Mouse (Mus musculus): ENCODE measurements around the gene Syt1. TPM values are rescaled to one million over a fixed set of nuclear protein-coding genes. Genes with fewer than 3 reads are reported as not detected.

Gene Syt1
- polyA plus RNA-seq, 1 experiment: 0.27 TPM

DNA sequence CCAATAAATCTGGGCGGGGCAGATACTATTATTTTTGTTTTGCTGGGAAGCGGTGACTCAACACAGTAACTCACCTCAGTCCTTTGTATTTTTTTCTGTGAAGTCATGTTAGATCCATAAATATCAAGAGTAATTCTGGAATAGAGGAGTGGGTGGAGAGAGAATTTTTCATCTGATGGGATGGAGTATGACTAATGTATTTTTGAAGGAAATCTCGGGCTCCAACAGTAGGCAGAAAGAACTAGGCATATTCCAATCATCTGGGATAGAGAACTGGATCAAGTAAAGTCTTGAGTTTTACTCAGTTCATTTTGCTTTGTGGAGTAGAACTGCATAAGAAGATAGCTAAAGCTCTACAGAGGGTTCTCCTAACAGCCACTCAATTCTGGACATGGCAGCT, 465.1 kb downstream of the Syt1 start:
- H3K4me1 ChIP-seq (ENCODE audit: control insufficient read depth, insufficient read depth, low read length): no peaks in the 10 kb centered on the region; the same call in 1 of the 2 replicates
- no peak overlapping the region for H3K4me3 ChIP-seq (ENCODE audit: control insufficient read depth, low read depth, low read length)
- TF ChIP-seq POLR2A (IDR thresholded peaks at IDR 0.05; ENCODE audit: control insufficient read depth, low read depth, low read length) (no peak), CTCF (IDR thresholded peaks at IDR 0.05; ENCODE audit: control insufficient read depth, insufficient read depth, insufficient replicate concordance, low read depth, low read length) (no peak)
- no peaks in the 10 kb centered on the region for H3K36me3 ChIP-seq (ENCODE audit: control insufficient read depth, insufficient read depth, low read length)
- H3K27me3 ChIP-seq (ENCODE audit: control insufficient read depth, insufficient read depth, low read length): no peaks in the 10 kb centered on the region
- H3K27ac ChIP-seq (ENCODE audit: control insufficient read depth, insufficient read depth, low read depth, low read length): no peak overlapping the region

DNA sequence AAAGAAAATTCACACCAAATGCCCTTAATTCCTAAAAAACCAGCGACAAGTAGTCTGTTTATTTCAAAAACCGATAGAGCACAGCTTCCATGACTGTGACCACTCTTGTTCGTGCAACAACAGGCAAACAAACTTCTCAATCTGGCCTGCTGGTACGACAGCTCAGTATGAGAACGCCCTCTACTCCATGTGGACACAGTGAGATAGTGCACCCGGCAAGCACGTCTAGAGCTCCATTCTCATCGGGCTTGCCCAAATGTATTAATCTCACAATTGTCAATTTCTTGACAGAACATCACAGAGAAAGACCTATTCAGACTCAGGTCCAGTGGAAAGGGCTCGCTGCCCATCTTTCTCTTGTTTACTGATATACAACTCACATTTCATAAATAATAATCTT, 469.2 kb downstream of the Syt1 start:
- H3K27ac ChIP-seq (ENCODE audit: control insufficient read depth, insufficient read depth, low read depth, low read length): no peak overlapping the region
- no peak overlapping the region for H3K4me3 ChIP-seq (ENCODE audit: control insufficient read depth, low read depth, low read length)
- H3K4me1 ChIP-seq (ENCODE audit: control insufficient read depth, insufficient read depth, low read length): no peaks in the 10 kb centered on the region; the same call in 1 of the 2 replicates
- no peaks in the 10 kb centered on the region for H3K27me3 ChIP-seq (ENCODE audit: control insufficient read depth, insufficient read depth, low read length)
- no peaks in the 10 kb centered on the region for H3K36me3 ChIP-seq (ENCODE audit: control insufficient read depth, insufficient read depth, low read length)
- TF ChIP-seq CTCF (IDR thresholded peaks at IDR 0.05; ENCODE audit: control insufficient read depth, insufficient read depth, insufficient replicate concordance, low read depth, low read length) (no peak), POLR2A (IDR thresholded peaks at IDR 0.05; ENCODE audit: control insufficient read depth, low read depth, low read length) (no peak)

DNA sequence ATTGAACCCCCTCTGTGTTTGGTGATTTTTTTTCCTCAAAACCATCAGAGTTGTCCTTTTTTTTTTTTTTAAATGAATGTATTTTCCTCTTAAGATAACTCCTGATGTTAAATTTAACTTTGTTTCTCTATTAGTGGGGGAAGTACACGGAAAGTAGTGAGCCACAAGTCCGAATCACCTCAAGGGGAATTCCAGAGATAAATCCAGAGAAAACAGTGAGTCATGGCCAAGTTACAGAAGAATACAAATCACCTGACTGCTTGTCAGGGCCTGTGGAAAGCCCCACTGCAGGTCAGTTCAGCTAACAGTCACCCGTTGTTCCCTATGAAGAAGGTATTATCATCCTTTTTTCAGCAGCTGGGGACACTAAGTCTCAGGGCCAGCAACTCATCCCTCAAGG, 472.2 kb downstream of the Syt1 start:
- Histone ChIP-seq H3K27me3 (ENCODE audit: control insufficient read depth, insufficient read depth, low read length) (no peaks in the 10 kb centered on the region), H3K4me3 (ENCODE audit: control insufficient read depth, low read depth, low read length) (no peak overlapping the region), H3K27ac (ENCODE audit: control insufficient read depth, insufficient read depth, low read depth, low read length) (no peak overlapping the region), H3K36me3 (ENCODE audit: control insufficient read depth, insufficient read depth, low read length) (no peaks in the 10 kb centered on the region), H3K4me1 (ENCODE audit: control insufficient read depth, insufficient read depth, low read length) (no peaks in the 10 kb centered on the region)
- TF ChIP-seq CTCF (IDR thresholded peaks at IDR 0.05; ENCODE audit: control insufficient read depth, insufficient read depth, insufficient replicate concordance, low read depth, low read length) (no peak), POLR2A (IDR thresholded peaks at IDR 0.05; ENCODE audit: control insufficient read depth, low read depth, low read length) (no peak)

DNA sequence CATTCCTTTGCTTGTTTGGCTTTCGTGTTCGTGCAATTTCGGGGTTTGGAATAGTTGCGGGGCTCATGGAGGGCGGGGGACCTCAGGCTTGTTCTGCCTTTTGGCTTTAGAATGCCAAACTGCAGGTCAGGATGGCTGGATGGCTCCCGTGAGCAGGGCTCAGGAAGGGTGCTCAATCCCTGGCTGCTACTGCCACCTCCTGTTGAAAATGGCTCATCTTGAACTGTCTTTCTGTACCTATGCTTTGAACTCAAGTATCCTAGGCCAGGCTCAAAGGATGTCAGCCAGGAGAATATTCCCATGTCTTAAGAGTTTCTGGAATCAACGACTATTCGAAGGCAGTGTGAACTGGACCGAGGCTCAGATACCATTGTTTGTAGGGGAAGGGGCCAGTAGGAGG, 473.1 kb downstream of the Syt1 start:
- TF ChIP-seq POLR2A (IDR thresholded peaks at IDR 0.05; ENCODE audit: control insufficient read depth, low read depth, low read length) (no peak), CTCF (IDR thresholded peaks at IDR 0.05; ENCODE audit: control insufficient read depth, insufficient read depth, insufficient replicate concordance, low read depth, low read length) (peak; percentile 45; the same call in 1 of the 2 replicates)
- H3K27me3 ChIP-seq (ENCODE audit: control insufficient read depth, insufficient read depth, low read length): no peaks in the 10 kb centered on the region
- no peak overlapping the region for H3K27ac ChIP-seq (ENCODE audit: control insufficient read depth, insufficient read depth, low read depth, low read length)
- H3K4me3 ChIP-seq (ENCODE audit: control insufficient read depth, low read depth, low read length): no peak overlapping the region
- H3K4me1 ChIP-seq (ENCODE audit: control insufficient read depth, insufficient read depth, low read length): no peaks in the 10 kb centered on the region
- no peaks in the 10 kb centered on the region for H3K36me3 ChIP-seq (ENCODE audit: control insufficient read depth, insufficient read depth, low read length)

DNA sequence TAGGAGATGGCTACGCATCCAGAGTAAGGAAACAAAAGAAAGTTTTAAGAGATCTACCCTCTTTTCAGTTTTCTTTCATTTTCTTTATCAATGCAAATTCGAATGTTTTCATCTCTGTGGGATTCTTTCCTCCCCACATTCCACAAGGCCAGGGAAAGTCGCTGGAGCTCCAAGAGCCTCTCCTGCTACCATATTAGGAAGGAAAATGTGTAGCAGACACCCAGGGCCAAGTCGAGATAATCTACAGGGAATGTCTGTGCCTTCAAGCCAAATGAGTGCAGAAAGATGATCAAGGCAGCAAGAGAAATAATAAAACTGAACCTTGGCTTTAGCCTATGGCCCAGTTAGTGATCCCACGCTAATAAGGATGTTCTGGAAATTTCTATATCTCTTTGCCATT, 474.9 kb downstream of the Syt1 start:
- no peaks in the 10 kb centered on the region for H3K36me3 ChIP-seq (ENCODE audit: control insufficient read depth, insufficient read depth, low read length)
- TF ChIP-seq CTCF (IDR thresholded peaks at IDR 0.05; ENCODE audit: control insufficient read depth, insufficient read depth, insufficient replicate concordance, low read depth, low read length) (no peak), POLR2A (IDR thresholded peaks at IDR 0.05; ENCODE audit: control insufficient read depth, low read depth, low read length) (no peak)

DNA sequence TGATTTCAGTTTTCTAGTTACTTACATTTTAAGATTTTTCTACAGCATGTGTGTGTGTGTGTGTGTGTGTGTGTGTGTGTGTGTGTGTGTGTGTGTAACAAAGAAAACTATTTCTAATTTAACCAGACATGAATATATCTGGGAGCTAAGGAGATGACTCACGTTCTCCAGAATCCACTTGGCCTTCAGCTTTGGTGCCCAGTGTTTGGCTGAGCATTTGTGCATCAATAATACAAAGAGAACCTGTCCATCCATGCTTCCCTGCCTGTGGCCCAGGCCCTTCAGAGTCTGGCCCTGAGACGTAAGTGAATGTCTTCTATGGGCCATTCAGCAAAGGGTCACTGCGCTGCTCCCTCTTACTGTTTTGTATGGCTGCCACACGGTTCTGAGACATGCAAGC, 476.7 kb downstream of the Syt1 start:
- Histone ChIP-seq H3K4me3 (ENCODE audit: control insufficient read depth, low read depth, low read length) (no peak overlapping the region), H3K4me1 (ENCODE audit: control insufficient read depth, insufficient read depth, low read length) (peaks cover 1% of the 10 kb centered on the region), H3K27ac (ENCODE audit: control insufficient read depth, insufficient read depth, low read depth, low read length) (no peak overlapping the region), H3K36me3 (ENCODE audit: control insufficient read depth, insufficient read depth, low read length) (no peaks in the 10 kb centered on the region), H3K27me3 (ENCODE audit: control insufficient read depth, insufficient read depth, low read length) (no peaks in the 10 kb centered on the region)
- no peak for TF ChIP-seq CTCF (IDR thresholded peaks at IDR 0.05; ENCODE audit: control insufficient read depth, insufficient read depth, insufficient replicate concordance, low read depth, low read length)
- no peak for TF ChIP-seq POLR2A (IDR thresholded peaks at IDR 0.05; ENCODE audit: control insufficient read depth, low read depth, low read length)

More for the DNA sequence above, 474.9 kb downstream of the Syt1 start:
- no peaks in the 10 kb centered on the region for H3K4me1 ChIP-seq (ENCODE audit: control insufficient read depth, insufficient read depth, low read length)
- H3K27ac ChIP-seq (ENCODE audit: control insufficient read depth, insufficient read depth, low read depth, low read length): no peak overlapping the region
- no peaks in the 10 kb centered on the region for H3K27me3 ChIP-seq (ENCODE audit: control insufficient read depth, insufficient read depth, low read length)
- no peak overlapping the region for H3K4me3 ChIP-seq (ENCODE audit: control insufficient read depth, low read depth, low read length)

DNA sequence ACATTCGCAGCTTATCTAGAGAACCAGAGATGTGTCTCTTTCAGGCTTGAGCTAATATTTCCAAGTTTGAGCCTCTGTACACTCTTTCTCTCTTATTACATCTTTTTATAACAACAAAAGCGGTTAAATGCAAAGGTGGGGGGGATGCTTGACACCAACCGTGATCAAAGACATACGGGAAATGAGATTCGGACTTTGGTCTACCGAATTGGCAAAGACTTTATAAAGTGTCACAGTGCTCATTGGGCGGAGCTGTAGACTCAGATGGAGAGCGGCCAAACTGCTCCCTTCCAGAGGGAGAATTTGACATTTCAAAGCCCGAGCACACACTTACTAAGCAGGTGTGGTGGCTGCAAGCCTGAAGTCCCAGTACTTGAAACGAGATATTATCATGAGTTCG, 477.9 kb downstream of the Syt1 start:
- TF ChIP-seq CTCF (IDR thresholded peaks at IDR 0.05; ENCODE audit: control insufficient read depth, insufficient read depth, insufficient replicate concordance, low read depth, low read length) (no peak), POLR2A (IDR thresholded peaks at IDR 0.05; ENCODE audit: control insufficient read depth, low read depth, low read length) (no peak)
- H3K4me3 ChIP-seq (ENCODE audit: control insufficient read depth, low read depth, low read length): no peak overlapping the region
- peaks cover 4% of the 10 kb centered on the region for H3K4me1 ChIP-seq (ENCODE audit: control insufficient read depth, insufficient read depth, low read length)
- H3K36me3 ChIP-seq (ENCODE audit: control insufficient read depth, insufficient read depth, low read length): no peaks in the 10 kb centered on the region
- H3K27me3 ChIP-seq (ENCODE audit: control insufficient read depth, insufficient read depth, low read length): no peaks in the 10 kb centered on the region
- H3K27ac ChIP-seq (ENCODE audit: control insufficient read depth, insufficient read depth, low read depth, low read length): no peak overlapping the region

DNA sequence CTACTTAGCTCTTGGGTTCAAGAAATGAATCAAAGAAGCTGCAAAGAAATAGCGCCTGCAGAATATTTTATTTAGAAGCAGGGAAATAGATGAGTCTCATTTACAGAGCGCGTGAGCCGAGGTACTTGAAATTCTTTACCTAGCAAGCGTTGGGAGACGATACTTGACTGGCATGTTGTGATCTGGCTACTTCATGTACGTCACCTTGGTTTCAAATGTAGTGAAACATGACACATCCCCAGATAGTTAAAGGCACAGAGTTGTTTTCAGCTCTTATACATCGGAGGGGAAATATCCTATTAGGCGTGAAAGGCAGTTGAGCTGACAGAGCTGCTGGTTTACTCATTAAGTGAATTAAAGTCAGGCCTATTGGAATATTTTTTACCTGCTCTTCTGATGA, 478.5 kb downstream of the Syt1 start:
- H3K4me3 ChIP-seq (ENCODE audit: control insufficient read depth, low read depth, low read length): no peak overlapping the region
- no peak overlapping the region for H3K27ac ChIP-seq (ENCODE audit: control insufficient read depth, insufficient read depth, low read depth, low read length)
- H3K4me1 ChIP-seq (ENCODE audit: control insufficient read depth, insufficient read depth, low read length): peaks cover 4% of the 10 kb centered on the region
- H3K27me3 ChIP-seq (ENCODE audit: control insufficient read depth, insufficient read depth, low read length): no peaks in the 10 kb centered on the region
- TF ChIP-seq POLR2A (IDR thresholded peaks at IDR 0.05; ENCODE audit: control insufficient read depth, low read depth, low read length) (no peak), CTCF (IDR thresholded peaks at IDR 0.05; ENCODE audit: control insufficient read depth, insufficient read depth, insufficient replicate concordance, low read depth, low read length) (no peak)
- H3K36me3 ChIP-seq (ENCODE audit: control insufficient read depth, insufficient read depth, low read length): no peaks in the 10 kb centered on the region

Data from testis, adult 2 months (tissue).